Comparison of ENCODE assay signal across 20 mouse cellular contexts in the genomic region with DNA sequence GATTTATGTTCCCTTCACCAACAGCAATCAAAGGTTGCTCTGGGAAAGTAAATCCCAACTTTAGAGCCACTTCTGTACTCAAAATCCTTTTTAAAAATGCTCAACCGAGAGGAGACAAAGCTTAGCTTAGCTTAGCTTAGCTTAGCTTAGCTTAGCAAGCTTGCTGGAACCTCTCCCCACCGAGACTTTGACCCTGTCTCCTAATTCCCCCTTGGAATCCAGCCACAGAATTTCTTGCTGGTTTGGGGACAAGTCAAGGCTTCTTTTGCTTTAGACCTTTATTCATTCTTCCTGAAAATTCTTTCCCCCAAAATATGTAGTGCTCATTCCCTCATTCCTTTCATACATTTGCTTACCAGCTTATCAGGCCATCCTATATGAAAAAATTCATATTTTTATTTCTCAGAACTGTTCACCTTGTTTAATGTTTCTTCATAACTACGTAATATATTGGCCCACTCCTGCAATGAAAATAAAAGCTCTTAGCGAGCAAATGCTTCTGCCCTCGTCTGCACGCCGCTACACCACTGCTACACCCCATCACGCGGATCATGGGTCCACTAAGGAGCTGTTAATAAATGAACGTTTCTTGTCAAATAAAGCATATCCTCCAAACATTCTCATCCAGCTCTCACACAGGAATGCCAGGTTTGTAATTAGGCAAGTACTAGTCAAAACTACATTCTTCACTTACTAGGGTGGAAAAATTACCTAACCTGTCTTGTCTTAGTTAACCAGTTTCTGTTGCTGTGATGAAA. TPM values are rescaled to one million over a fixed set of nuclear protein-coding genes. Genes with fewer than 3 reads are reported as not detected.
DNase-seq lines count a peak whose midpoint lies in the region; ATAC-seq and TF ChIP-seq lines count a peak whose summit lies in the region.
"Had no signal": no experiment of that assay in that cellular context is flagged by ENCODE, and none has a peak within 500 bp of the region (broad histone marks: within the 10 kb centered on the region; RNA-seq: fewer than 3 reads in every experiment).

No protein-coding gene starts in this region.

- ATAC-seq in kidney, embryonic 14.5 days (ENCODE audit: low FRiP score, low TSS enrichment) = no peak
- ATAC-seq in forebrain, embryonic 11.5 days (replicated peaks; ENCODE audit: low FRiP score) = no peak
- ATAC-seq: forebrain, embryonic 14.5 days had no signal

- H3K4me1 ChIP-seq in kidney, adult 2 months (ENCODE audit: control insufficient read depth, insufficient read depth, low read length) = peaks cover 10% of the 10 kb centered on the region; the same call in 1 of the 2 replicates
- H3K4me1 ChIP-seq in kidney, embryonic 14.5 days (ENCODE audit: control insufficient read depth, insufficient read depth, low read length) = no peaks in the 10 kb centered on the region
- no peaks in the 10 kb centered on the region for H3K4me1 ChIP-seq in forebrain, embryonic 11.5 days (replicated peaks; ENCODE audit: control insufficient read depth, insufficient read depth, low read length)
- H3K4me1 ChIP-seq: embryonic facial prominence, embryonic 10.5 days; hindbrain, embryonic 12.5 days had no signal

- H3K9me3 ChIP-seq in kidney, embryonic 14.5 days (ENCODE audit: control insufficient read depth, low read length) = no peaks in the 10 kb centered on the region
- no peaks in the 10 kb centered on the region for H3K9me3 ChIP-seq in forebrain, embryonic 11.5 days (ENCODE audit: control insufficient read depth, low read length)
- H3K9me3 ChIP-seq: embryonic facial prominence, embryonic 10.5 days; heart, embryonic 10.5 days; hindbrain, embryonic 12.5 days had no signal

- no peak overlapping the region for H3K9ac ChIP-seq in kidney, embryonic 14.5 days (ENCODE audit: low read depth, low read length)
- H3K9ac ChIP-seq in forebrain, embryonic 11.5 days (ENCODE audit: low read length) = no peak overlapping the region
- H3K9ac ChIP-seq: hindbrain, embryonic 12.5 days had no signal

- no peaks in the 10 kb centered on the region for H3K27me3 ChIP-seq in kidney, adult 2 months (replicated peaks; ENCODE audit: control insufficient read depth, insufficient read depth, low read length)
- H3K27me3 ChIP-seq in kidney, embryonic 14.5 days (ENCODE audit: control insufficient read depth, insufficient read depth, low read length) = no peaks in the 10 kb centered on the region
- no peaks in the 10 kb centered on the region for H3K27me3 ChIP-seq in forebrain, embryonic 11.5 days (ENCODE audit: control insufficient read depth, insufficient read depth, low read length)
- H3K27me3 ChIP-seq: hindbrain, embryonic 12.5 days had no signal

- H3K4me2 ChIP-seq in kidney, embryonic 14.5 days (replicated peaks; ENCODE audit: low read depth, low read length) = no peak overlapping the region
- no peak overlapping the region for H3K4me2 ChIP-seq in forebrain, embryonic 11.5 days (ENCODE audit: low read depth, low read length, severe bottlenecking)
- H3K4me2 ChIP-seq: hindbrain, embryonic 12.5 days had no signal

- no peak overlapping the region for H3K4me3 ChIP-seq in kidney, adult 2 months (ENCODE audit: insufficient read depth, low read depth, low read length)
- H3K4me3 ChIP-seq in kidney, embryonic 14.5 days (ENCODE audit: low read length) = no peak overlapping the region
- H3K4me3 ChIP-seq in forebrain, embryonic 11.5 days (ENCODE audit: low read depth, low read length) = no peak overlapping the region
- H3K4me3 ChIP-seq: embryonic facial prominence, embryonic 10.5 days; gastrocnemius, adult 2 months; heart, embryonic 10.5 days; hindbrain, embryonic 12.5 days had no signal

- TF ChIP-seq POLR2A in kidney, adult 2 months (IDR thresholded peaks at IDR 0.05; ENCODE audit: low read depth, low read length) = no peak

- 60% methylated on average over 10 of the region's 10 CpGs for WGBS in kidney, adult 2 months
- 87% methylated on average over 10 of the region's 10 CpGs for WGBS in kidney, embryonic 14.5 days
- 89% methylated on average over 10 of the region's 10 CpGs for WGBS in forebrain, embryonic 11.5 days

- H3K27ac ChIP-seq in kidney, adult 2 months (ENCODE audit: insufficient read depth, low read depth, low read length) = peak overlapping the region; percentile 95
- H3K27ac ChIP-seq in kidney, embryonic 14.5 days (ENCODE audit: low read depth, low read length) = no peak overlapping the region
- no peak overlapping the region for H3K27ac ChIP-seq in forebrain, embryonic 11.5 days (ENCODE audit: low read depth, low read length)
- H3K27ac ChIP-seq: embryonic facial prominence, embryonic 10.5 days; gastrocnemius, adult 2 months; heart, embryonic 10.5 days; hindbrain, embryonic 12.5 days had no signal

- peak; percentile 82 for DNase-seq in kidney, adult 2 months
- peak; percentile 39 for DNase-seq in kidney, postnatal 10 days
- DNase-seq in kidney, postnatal 25 days = peak; percentile 64 to 70
- DNase-seq in forebrain, embryonic 11.5 days (ENCODE audit: low spot score) = no peak
- no peak for DNase-seq in cerebellum, postnatal 4 days (ENCODE audit: low spot score in 2 of 2)
- DNase-seq: adrenal gland, adult 2 months; adrenal gland, postnatal 25 days; cerebellum, adult 18-20 months; cerebellum, adult 9-11 months; cerebellum, postnatal 36 days; gastrocnemius, adult 2 months; gastrocnemius, postnatal 25 days; heart, postnatal 10 days; heart, postnatal 4 days had no signal

- H3K36me3 ChIP-seq in kidney, adult 2 months (ENCODE audit: control insufficient read depth, insufficient read depth, low read length) = no peaks in the 10 kb centered on the region
- H3K36me3 ChIP-seq in kidney, embryonic 14.5 days (ENCODE audit: control insufficient read depth, insufficient read depth, low read length) = peaks cover 2% of the 10 kb centered on the region; the same call in 1 of the 2 replicates
- no peaks in the 10 kb centered on the region for H3K36me3 ChIP-seq in forebrain, embryonic 11.5 days (ENCODE audit: control insufficient read depth, insufficient read depth, low read length)

- no peak for TF ChIP-seq CTCF in kidney, adult 2 months (conservative IDR thresholded peaks at IDR 0.05; ENCODE audit: insufficient read depth, insufficient read length, low read depth, low read length)

RNA-seq across cellular contexts. Expression of gene Klhl20, which starts 8.5 kb away (rescaled TPM):
- polyA plus RNA-seq in kidney, adult 2 months (2012; rRNA removed) = 7.2 and 7.9 TPM in 2 replicates
- polyA plus RNA-seq in kidney, embryonic 14.5 days (2014; fragmentation: Nextera tagmentation; extraction: Ambion mirVana) = 10.6 and 17.2 TPM in 2 replicates
- polyA plus RNA-seq in forebrain, embryonic 11.5 days (2014; fragmentation: Nextera tagmentation; extraction: Ambion mirVana) = 18.6 and 20.1 TPM in 2 replicates

RNA-seq across cellular contexts. Expression of gene Ankrd45, which starts 19.7 kb away (rescaled TPM):
- 1.2 and 1.5 TPM in 2 replicates for polyA plus RNA-seq in kidney, adult 2 months (2012; rRNA removed)
- 5.1 and 5.9 TPM in 2 replicates for polyA plus RNA-seq in kidney, embryonic 14.5 days (2014; fragmentation: Nextera tagmentation; extraction: Ambion mirVana)
- 8.0 and 8.5 TPM in 2 replicates for polyA plus RNA-seq in forebrain, embryonic 11.5 days (2014; fragmentation: Nextera tagmentation; extraction: Ambion mirVana)

RNA-seq across cellular contexts. Expression of gene Tex50, which starts 36.3 kb away (rescaled TPM):
- polyA plus RNA-seq in kidney, adult 2 months (2012; rRNA removed) = not detected in 2 replicates
- 0.45 and 0.63 TPM in 2 replicates for polyA plus RNA-seq in kidney, embryonic 14.5 days (2014; fragmentation: Nextera tagmentation; extraction: Ambion mirVana)
- 0.23 and 0.36 TPM in 2 replicates for polyA plus RNA-seq in forebrain, embryonic 11.5 days (2014; fragmentation: Nextera tagmentation; extraction: Ambion mirVana)
- polyA plus RNA-seq: adrenal gland, adult 2 months; embryonic facial prominence, embryonic 14.5 days; forebrain, embryonic 14.5 days; hindbrain, embryonic 12.5 days had no signal

RNA-seq across cellular contexts. Expression of gene Cenpl, which starts 52.3 kb away (rescaled TPM):
- polyA plus RNA-seq in kidney, adult 2 months (2012; rRNA removed) = 1.2 and 1.6 TPM in 2 replicates
- polyA plus RNA-seq in kidney, embryonic 14.5 days (2014; fragmentation: Nextera tagmentation; extraction: Ambion mirVana) = 32.7 and 36.2 TPM in 2 replicates
- 46.1 and 47.9 TPM in 2 replicates for polyA plus RNA-seq in forebrain, embryonic 11.5 days (2014; fragmentation: Nextera tagmentation; extraction: Ambion mirVana)

RNA-seq across cellular contexts. Expression of gene Dars2, which starts 52.4 kb away (rescaled TPM):
- polyA plus RNA-seq in kidney, adult 2 months (2012; rRNA removed) = 17.9 and 19.1 TPM in 2 replicates
- 26.6 and 45.4 TPM in 2 replicates for polyA plus RNA-seq in kidney, embryonic 14.5 days (2014; fragmentation: Nextera tagmentation; extraction: Ambion mirVana)
- 55.0 and 57.7 TPM in 2 replicates for polyA plus RNA-seq in forebrain, embryonic 11.5 days (2014; fragmentation: Nextera tagmentation; extraction: Ambion mirVana)

Comparison
In these comparisons a context has a peak if more than half of its experiments do, and no peak if none do; other contexts are left out.
1. DNase-seq: peak in kidney, adult 2 months (single experiment), kidney, postnatal 10 days (single experiment) and kidney, postnatal 25 days (2 of 2); none in forebrain, embryonic 11.5 days (single experiment) and cerebellum, postnatal 4 days (0 of 2).